Mouse (Mus musculus): ENCODE measurements at regions not wholly inside any gene's neighbourhood (a gene's known extent, or its start where the extent isn't known, plus 50 kb on each side); places are given as distances from the start of the nearest gene placed in this dataset.

GRCm38 (mm10) chr13:110628201-110628600, 233.4 kb downstream of the Plk2 start:
- Histone ChIP-seq H3K36me3 (no peaks in the 10 kb centered on the region), H3K4me3 (no peak overlapping the region), H3K27ac (no peak overlapping the region), H3K4me1 (replicated peaks) (peaks cover 11% of the 10 kb centered on the region; the same call in 1 of the 2 replicates), H3K9me3 (no peaks in the 10 kb centered on the region), H3K27me3 (ENCODE audit: insufficient read depth, poor library complexity, severe bottlenecking) (no peaks in the 10 kb centered on the region)
- WGBS, result 82% methylated on average over 1 of the region's 1 CpGs
- no peak for DNase-seq (ENCODE audit: low spot score)

- 86% methylated on average over 3 of the region's 3 CpGs for WGBS
- Histone ChIP-seq H3K27ac (no peak overlapping the region), H3K4me1 (replicated peaks) (no peaks in the 10 kb centered on the region)
These were observed 238.5 kb downstream of the Plk2 start for GRCm38 (mm10) chr13:110633261-110633781.

GRCm38 (mm10) chr13:110633899-110634298, 239.1 kb downstream of the Plk2 start:
- no peaks in the 10 kb centered on the region for H3K27me3 ChIP-seq (ENCODE audit: insufficient read depth, poor library complexity, severe bottlenecking)
- 90% methylated on average over 1 of the region's 1 CpGs for WGBS

More at GRCm38 (mm10) chr13:110633261-110633781, 238.5 kb downstream of the Plk2 start:
- no peak overlapping the region for H3K4me3 ChIP-seq
- H3K9me3 ChIP-seq, result no peaks in the 10 kb centered on the region
- no peaks in the 10 kb centered on the region for H3K27me3 ChIP-seq (ENCODE audit: insufficient read depth, poor library complexity, severe bottlenecking)
- no peak for DNase-seq (ENCODE audit: low spot score)
- no peaks in the 10 kb centered on the region for H3K36me3 ChIP-seq

GRCm38 (mm10) chr13:110642792-110643191, 247.9 kb downstream of the Plk2 start:
- Histone ChIP-seq H3K27ac (no peak overlapping the region), H3K9me3 (no peaks in the 10 kb centered on the region), H3K36me3 (no peaks in the 10 kb centered on the region), H3K27me3 (ENCODE audit: insufficient read depth, poor library complexity, severe bottlenecking) (no peaks in the 10 kb centered on the region), H3K4me1 (replicated peaks) (0 out of 2 replicates have a peak, but pooled peaks cover 7% of the 10 kb centered on the region), H3K4me3 (no peak overlapping the region)
- 72% methylated on average over 3 of the region's 3 CpGs for WGBS
- no peak for DNase-seq (ENCODE audit: low spot score)

More at GRCm38 (mm10) chr13:110633899-110634298, 239.1 kb downstream of the Plk2 start:
- no peak for DNase-seq (ENCODE audit: low spot score)
- H3K4me1 ChIP-seq (replicated peaks), result no peaks in the 10 kb centered on the region
- no peak overlapping the region for H3K4me3 ChIP-seq
- H3K36me3 ChIP-seq, result no peaks in the 10 kb centered on the region
- H3K9me3 ChIP-seq, result no peaks in the 10 kb centered on the region
- no peak overlapping the region for H3K27ac ChIP-seq

GRCm38 (mm10) chr13:110643198-110643896, 248.5 kb downstream of the Plk2 start:
- Histone ChIP-seq H3K27me3 (ENCODE audit: insufficient read depth, poor library complexity, severe bottlenecking) (no peaks in the 10 kb centered on the region), H3K4me3 (no peak overlapping the region), H3K9me3 (no peaks in the 10 kb centered on the region), H3K36me3 (no peaks in the 10 kb centered on the region), H3K27ac (no peak overlapping the region), H3K4me1 (replicated peaks) (0 out of 2 replicates have a peak, but pooled peaks cover 7% of the 10 kb centered on the region)
- 73% methylated on average over 11 of the region's 11 CpGs for WGBS
- no peak for DNase-seq (ENCODE audit: low spot score)

- no peak overlapping the region for H3K4me3 ChIP-seq
- no peak for DNase-seq (ENCODE audit: low spot score)
- H3K4me1 ChIP-seq (replicated peaks), result 0 out of 2 replicates have a peak, but pooled peaks cover 7% of the 10 kb centered on the region
- H3K36me3 ChIP-seq, result no peaks in the 10 kb centered on the region
- H3K27ac ChIP-seq, result no peak overlapping the region
- 79% methylated on average over 3 of the region's 3 CpGs for WGBS
- H3K27me3 ChIP-seq (ENCODE audit: insufficient read depth, poor library complexity, severe bottlenecking), result no peaks in the 10 kb centered on the region
- H3K9me3 ChIP-seq, result no peaks in the 10 kb centered on the region
These were observed 249.0 kb downstream of the Plk2 start for GRCm38 (mm10) chr13:110643897-110644213.

GRCm38 (mm10) chr13:110649378-110649777, 254.5 kb downstream of the Plk2 start:
- Histone ChIP-seq H3K36me3 (no peaks in the 10 kb centered on the region), H3K4me3 (no peak overlapping the region), H3K27me3 (ENCODE audit: insufficient read depth, poor library complexity, severe bottlenecking) (no peaks in the 10 kb centered on the region), H3K27ac (no peak overlapping the region), H3K4me1 (replicated peaks) (peaks cover 8% of the 10 kb centered on the region), H3K9me3 (no peaks in the 10 kb centered on the region)
- no peak for DNase-seq (ENCODE audit: low spot score)
- WGBS, result 80% methylated on average over 1 of the region's 1 CpGs

GRCm38 (mm10) chr13:110649870-110650497, 255.1 kb downstream of the Plk2 start:
- H3K4me1 ChIP-seq (replicated peaks), result peaks cover 8% of the 10 kb centered on the region
- no peaks in the 10 kb centered on the region for H3K36me3 ChIP-seq
- DNase-seq (ENCODE audit: low spot score), result no peak
- WGBS, result 47% methylated on average over 2 of the region's 2 CpGs
- H3K9me3 ChIP-seq, result no peaks in the 10 kb centered on the region
- H3K4me3 ChIP-seq, result no peak overlapping the region
- no peak overlapping the region for H3K27ac ChIP-seq
- no peaks in the 10 kb centered on the region for H3K27me3 ChIP-seq (ENCODE audit: insufficient read depth, poor library complexity, severe bottlenecking)

GRCm38 (mm10) chr13:110652201-110652600, 257.4 kb downstream of the Plk2 start:
- no peak for DNase-seq (ENCODE audit: low spot score)
- no peak overlapping the region for H3K27ac ChIP-seq
- H3K4me3 ChIP-seq, result no peak overlapping the region
- H3K36me3 ChIP-seq, result no peaks in the 10 kb centered on the region
- no peaks in the 10 kb centered on the region for H3K9me3 ChIP-seq
- 85% methylated on average over 7 of the region's 7 CpGs for WGBS
- H3K4me1 ChIP-seq (replicated peaks), result peaks cover 8% of the 10 kb centered on the region
- no peaks in the 10 kb centered on the region for H3K27me3 ChIP-seq (ENCODE audit: insufficient read depth, poor library complexity, severe bottlenecking)

GRCm38 (mm10) chr13:110665073-110665800, 270.4 kb downstream of the Plk2 start:
- Histone ChIP-seq H3K4me3 (no peak overlapping the region), H3K4me1 (replicated peaks) (peaks cover 22% of the 10 kb centered on the region), H3K36me3 (no peaks in the 10 kb centered on the region), H3K9me3 (no peaks in the 10 kb centered on the region), H3K27ac (no peak overlapping the region), H3K27me3 (ENCODE audit: insufficient read depth, poor library complexity, severe bottlenecking) (no peaks in the 10 kb centered on the region)
- no peak for DNase-seq (ENCODE audit: low spot score)
- WGBS, result 46% methylated on average over 2 of the region's 2 CpGs

- Histone ChIP-seq H3K27ac (peak overlapping the region; percentile 54; the same call in 1 of the 2 replicates), H3K36me3 (no peaks in the 10 kb centered on the region), H3K4me3 (no peak overlapping the region), H3K27me3 (ENCODE audit: insufficient read depth, poor library complexity, severe bottlenecking) (no peaks in the 10 kb centered on the region), H3K4me1 (replicated peaks) (peaks cover 22% of the 10 kb centered on the region), H3K9me3 (no peaks in the 10 kb centered on the region)
- 61% methylated on average over 7 of the region's 7 CpGs for WGBS
- DNase-seq (ENCODE audit: low spot score), result no peak
These were observed 272.6 kb downstream of the Plk2 start for GRCm38 (mm10) chr13:110667276-110667956.

- Histone ChIP-seq H3K4me1 (replicated peaks) (no peaks in the 10 kb centered on the region), H3K27me3 (ENCODE audit: insufficient read depth, poor library complexity, severe bottlenecking) (no peaks in the 10 kb centered on the region), H3K4me3 (no peak overlapping the region), H3K36me3 (no peaks in the 10 kb centered on the region), H3K27ac (no peak overlapping the region), H3K9me3 (no peaks in the 10 kb centered on the region)
- no peak for DNase-seq (ENCODE audit: low spot score)
- 84% methylated on average over 2 of the region's 2 CpGs for WGBS
These were observed 278.7 kb downstream of the Plk2 start for GRCm38 (mm10) chr13:110673536-110673935.
